Mouse (Mus musculus) lung, postnatal 0 days (tissue): ENCODE data around the gene Tmem151a.

ENCODE experiments used
- CTCF ChIP-seq: IDR thresholded peaks from 2 replicates; pipeline ENCODE4 v1.5.1; 2016; ENCODE audit warnings: antibody characterized with exemption, mild to moderate bottlenecking
- EP300 ChIP-seq: IDR thresholded peaks from 2 replicates; pipeline ENCODE4 v1.6.1; 2016; ENCODE audit warnings: antibody characterized with exemption, mild to moderate bottlenecking, control low read depth

GRCm38 (mm10) chr19:5067040-5067799 is 18.1 kb downstream of the Tmem151a start:
- TF ChIP-seq EP300 (no peak), CTCF (no peak)
